Mouse (Mus musculus): ENCODE data around the gene Tnfsf10.

Gene Tnfsf10

DNA sequence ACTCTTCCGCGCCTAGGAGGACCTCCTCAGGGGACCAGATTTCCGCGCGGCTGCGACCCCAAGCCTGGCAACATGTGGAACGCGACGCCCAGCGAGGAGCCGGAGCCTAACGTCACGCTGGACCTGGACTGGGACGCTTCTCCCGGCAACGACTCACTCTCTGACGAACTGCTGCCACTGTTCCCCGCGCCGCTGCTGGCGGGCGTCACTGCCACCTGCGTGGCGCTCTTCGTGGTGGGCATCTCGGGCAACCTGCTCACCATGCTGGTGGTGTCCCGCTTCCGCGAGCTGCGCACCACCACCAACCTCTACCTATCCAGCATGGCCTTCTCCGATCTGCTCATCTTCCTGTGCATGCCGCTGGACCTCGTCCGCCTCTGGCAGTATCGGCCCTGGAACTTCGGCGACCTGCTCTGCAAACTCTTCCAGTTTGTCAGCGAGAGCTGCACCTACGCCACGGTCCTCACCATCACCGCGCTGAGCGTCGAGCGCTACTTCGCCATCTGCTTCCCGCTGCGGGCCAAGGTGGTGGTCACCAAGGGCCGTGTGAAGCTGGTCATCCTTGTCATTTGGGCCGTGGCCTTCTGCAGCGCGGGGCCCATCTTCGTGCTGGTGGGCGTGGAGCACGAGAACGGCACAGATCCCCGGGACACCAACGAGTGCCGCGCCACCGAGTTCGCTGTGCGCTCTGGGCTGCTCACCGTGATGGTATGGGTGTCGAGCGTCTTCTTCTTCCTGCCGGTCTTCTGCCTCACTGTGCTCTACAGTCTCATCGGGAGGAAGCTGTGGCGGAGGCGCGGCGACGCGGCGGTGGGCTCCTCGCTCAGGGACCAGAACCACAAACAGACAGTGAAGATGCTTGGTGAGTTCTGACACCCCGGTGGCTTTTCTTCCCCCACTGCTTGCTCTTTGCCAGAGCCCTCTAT is 55.2 kb downstream of the Tnfsf10 start:
- peak; percentile 51 for DNase-seq

GRCm38 (mm10) chr3:27374396-27374795 is 57.6 kb downstream of the Tnfsf10 start:
- DNase-seq, result no peak

DNA sequence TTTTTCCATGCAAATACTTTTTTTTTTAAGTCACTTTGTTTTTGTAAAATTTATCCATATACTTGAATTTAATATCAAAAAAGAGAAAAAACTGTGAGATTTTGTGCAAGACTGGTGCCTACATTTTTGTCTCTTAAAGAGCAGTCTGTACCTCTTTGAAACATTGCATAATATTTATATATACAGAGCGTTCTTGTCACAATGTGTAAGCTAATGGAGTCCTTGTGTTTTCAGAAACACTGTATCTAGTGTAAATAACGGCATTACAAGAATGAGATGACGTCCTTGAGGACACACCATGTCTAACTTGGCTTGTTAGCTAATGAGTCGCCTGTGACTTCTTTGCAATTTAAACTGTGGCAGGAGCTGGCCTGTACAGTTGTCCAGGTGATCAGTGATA is 61.1 kb downstream of the Tnfsf10 start:
- DNase-seq, result no peak

- no peak for DNase-seq
These were observed 68.0 kb downstream of the Tnfsf10 start for GRCm38 (mm10) chr3:27384836-27385235.

DNA sequence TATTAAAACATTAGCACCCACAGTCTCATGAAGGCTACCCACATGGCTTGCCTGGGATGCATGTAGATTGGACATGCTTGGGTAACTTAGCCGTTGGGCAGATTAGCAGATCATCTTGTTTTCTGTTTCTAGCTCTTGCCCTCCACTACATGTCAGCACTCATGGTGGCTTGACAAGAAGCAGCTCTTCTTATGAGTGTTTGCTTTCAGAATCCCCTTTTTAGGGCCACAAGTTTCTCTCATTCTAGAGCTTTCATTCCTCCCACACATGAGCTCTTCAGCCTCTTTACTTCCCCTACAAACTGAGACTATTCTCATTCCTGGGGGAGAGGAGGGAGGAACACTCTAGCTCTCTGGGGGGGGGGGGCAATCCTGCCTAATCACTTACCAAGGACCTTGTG is 73.1 kb downstream of the Tnfsf10 start:
- DNase-seq, result no peak

Measured in retina, postnatal 1 day (tissue).